Mouse (Mus musculus): ENCODE measurements at regions not wholly inside any gene's neighbourhood (a gene's known extent, or its start where the extent isn't known, plus 50 kb on each side); places are given as distances from the start of the nearest gene placed in this dataset.

GRCm38 (mm10) chr15:62122265-62123023, 1199.6 kb upstream of the A1bg start:
- no peak for ATAC-seq (ENCODE audit: poor library complexity, severe bottlenecking)

- ATAC-seq (ENCODE audit: poor library complexity, severe bottlenecking) = no peak
These were observed 1198.9 kb upstream of the A1bg start for GRCm38 (mm10) chr15:62121696-62122095.

- no peak for ATAC-seq (ENCODE audit: poor library complexity, severe bottlenecking)
These were observed 1197.9 kb upstream of the A1bg start for GRCm38 (mm10) chr15:62120735-62121134.

DNA sequence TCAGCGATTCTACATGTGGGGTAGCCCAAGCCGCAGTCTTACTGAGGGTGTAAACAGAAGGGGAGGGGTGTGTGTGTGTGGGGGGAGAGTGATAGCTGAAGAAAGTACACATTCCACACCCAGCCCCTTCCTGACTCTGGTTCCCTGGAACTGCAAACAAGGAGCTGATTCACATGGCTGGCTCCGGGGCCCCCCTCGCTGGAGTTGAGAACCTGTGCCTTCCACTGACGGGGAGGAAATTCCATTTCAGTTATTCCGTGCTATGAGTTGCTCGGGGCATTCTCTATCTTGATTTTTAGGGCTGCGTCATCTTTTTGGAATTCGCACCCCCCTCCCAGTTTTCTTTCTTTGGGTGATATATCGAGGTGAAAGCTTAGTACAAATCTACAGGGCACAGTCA, 1196.2 kb upstream of the A1bg start:
- ATAC-seq (ENCODE audit: poor library complexity, severe bottlenecking) = no peak

DNA sequence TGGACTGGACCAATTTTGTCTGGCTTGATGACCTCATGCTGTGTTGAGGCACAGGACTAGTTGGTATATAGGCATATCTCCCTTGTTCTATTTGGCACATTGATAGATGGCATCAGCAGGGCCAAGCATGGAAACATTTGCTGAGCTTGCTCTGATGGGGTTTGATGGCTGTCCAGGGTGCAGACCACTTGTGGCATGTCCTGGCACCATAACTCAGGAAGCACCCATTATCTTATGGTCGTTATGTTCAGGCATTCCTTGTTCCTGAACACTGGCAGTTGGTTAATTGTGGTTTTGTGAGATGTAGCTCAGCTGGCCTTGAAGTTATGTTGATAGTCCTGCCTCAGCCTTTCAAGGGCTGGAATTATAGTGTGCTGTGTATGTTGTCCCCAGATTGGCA, 1193.4 kb upstream of the A1bg start:
- no peak for ATAC-seq (ENCODE audit: poor library complexity, severe bottlenecking)

GRCm38 (mm10) chr15:62114815-62115214, 1192.0 kb upstream of the A1bg start:
- ATAC-seq (ENCODE audit: poor library complexity, severe bottlenecking) = no peak

DNA sequence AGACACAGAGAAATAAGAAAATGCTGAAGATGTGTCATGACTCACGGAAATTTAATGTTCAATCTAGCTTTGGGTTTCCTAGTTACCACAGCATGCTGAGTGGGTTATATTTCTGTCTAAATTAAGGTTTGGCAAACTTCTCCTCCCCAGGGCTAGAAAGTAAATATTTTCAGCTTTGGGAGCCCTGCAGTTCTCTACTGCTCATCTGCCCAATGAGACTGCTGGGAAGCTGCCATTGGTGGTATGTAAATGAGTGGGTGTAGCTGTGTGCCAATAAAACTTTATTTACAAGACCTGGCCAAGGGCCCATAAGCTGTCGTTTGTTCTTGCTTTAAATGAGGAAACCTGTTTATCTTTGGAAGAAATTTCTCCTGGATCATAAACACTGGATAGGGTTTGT, 1189.3 kb upstream of the A1bg start:
- ATAC-seq (ENCODE audit: poor library complexity, severe bottlenecking) = no peak

DNA sequence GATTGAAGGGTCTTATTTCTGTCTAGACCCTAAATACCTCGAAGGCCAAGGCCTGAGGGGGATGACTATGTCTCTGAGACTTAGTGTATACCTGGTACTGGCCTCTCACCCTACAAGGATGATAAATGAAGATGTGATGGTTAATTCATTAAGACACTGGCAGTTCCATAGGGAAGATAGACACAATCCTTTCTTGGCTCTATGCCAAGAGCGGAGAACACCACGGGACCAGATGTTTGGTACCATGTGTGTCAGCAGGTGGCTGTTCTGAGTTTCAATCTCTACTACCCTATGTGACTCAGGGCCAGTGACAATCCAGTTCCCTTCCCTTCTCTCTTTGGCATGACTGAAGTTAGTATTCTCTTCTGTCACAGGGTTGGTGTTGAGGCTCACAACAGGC, 1185.2 kb upstream of the A1bg start:
- ATAC-seq (ENCODE audit: poor library complexity, severe bottlenecking) = no peak

GRCm38 (mm10) chr15:62106518-62106975, 1183.7 kb upstream of the A1bg start:
- ATAC-seq (ENCODE audit: poor library complexity, severe bottlenecking) = peak; percentile 53

- no peak for ATAC-seq (ENCODE audit: poor library complexity, severe bottlenecking)
These were observed 1182.7 kb upstream of the A1bg start for GRCm38 (mm10) chr15:62105483-62105882.

DNA sequence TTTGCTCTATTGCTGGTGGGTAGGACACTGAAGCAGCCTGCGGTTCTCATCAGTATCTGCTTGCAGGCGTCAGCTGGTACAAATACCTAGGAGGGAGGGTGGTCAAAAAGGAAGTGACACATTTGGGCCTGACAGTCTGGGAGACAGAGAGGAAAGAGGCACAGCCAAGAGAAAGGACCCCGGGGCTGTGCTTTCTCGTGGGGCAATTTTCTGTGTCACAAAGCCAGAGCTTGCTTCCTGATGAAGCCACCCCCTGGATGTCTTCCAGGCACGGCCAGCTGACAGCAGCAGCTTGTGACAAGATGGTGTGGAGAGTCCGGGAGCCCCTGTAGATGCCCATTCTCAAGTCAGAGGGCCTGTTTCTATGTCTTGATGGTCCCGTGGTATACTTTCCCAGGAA, 1181.8 kb upstream of the A1bg start:
- peak; percentile 63; the same call in 1 of the 2 replicates for ATAC-seq (ENCODE audit: poor library complexity, severe bottlenecking)

DNA sequence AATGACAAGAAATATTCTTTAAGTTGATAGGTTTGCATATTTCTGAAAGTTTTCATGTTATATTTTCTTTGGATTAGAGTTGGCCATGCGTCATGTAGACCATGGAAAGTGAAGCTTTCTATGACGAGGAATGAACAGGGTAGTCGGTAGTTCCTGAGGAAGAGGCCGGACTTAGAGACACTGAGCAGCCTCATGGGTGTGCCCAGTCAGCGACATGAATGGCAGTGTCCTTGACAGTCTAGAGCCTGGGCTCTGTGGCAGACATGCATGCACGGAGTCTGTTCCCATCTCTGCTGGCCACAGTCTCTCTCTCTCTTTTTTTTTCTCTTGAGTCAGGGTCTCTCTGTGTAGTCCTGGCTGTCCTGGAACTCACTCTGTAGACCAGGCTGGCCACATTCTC, 1176.9 kb upstream of the A1bg start:
- ATAC-seq (ENCODE audit: poor library complexity, severe bottlenecking) = no peak

DNA sequence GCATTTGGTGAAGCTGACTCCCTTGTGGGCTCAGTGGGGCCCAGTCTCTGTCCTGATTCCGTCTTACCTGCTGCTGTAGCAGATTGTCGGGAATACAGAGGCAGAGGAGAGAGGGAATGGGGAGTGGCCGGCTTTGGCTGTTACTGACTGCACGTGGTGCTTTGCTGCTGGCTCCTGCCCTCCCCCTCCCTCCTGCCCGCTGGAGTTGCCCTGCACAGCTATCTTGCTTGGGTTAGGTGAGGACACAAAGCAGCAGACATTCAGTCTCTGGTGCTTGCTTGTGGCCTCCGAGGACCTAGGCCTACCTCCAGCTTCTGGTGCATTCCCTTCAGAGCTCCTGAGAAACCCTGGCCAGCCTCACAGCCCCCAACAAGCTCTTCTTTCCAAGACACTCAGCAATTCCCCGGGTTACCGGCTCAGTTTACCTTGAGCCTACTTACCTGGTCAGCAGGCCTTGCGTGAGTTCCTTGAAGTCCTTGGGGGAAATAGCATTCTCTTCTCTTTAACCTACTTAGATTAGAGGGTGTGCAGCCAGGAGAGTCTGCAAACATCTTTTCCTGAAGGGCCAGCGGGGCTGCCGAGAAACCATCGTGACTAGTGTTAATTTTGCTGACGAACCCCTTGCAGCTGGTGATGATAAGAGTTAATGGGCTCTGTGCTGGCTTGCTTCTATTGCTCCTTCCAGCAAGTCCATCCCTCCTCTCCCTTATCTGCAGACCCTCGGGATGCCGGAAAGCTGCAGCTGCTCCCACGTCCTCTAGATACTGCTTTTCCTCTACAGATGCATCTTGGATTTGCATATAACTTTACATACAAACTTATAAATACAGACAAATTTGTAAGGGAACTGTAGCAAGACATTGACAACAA, 1176.2 kb upstream of the A1bg start:
- no peak for ATAC-seq (ENCODE audit: poor library complexity, severe bottlenecking)

DNA sequence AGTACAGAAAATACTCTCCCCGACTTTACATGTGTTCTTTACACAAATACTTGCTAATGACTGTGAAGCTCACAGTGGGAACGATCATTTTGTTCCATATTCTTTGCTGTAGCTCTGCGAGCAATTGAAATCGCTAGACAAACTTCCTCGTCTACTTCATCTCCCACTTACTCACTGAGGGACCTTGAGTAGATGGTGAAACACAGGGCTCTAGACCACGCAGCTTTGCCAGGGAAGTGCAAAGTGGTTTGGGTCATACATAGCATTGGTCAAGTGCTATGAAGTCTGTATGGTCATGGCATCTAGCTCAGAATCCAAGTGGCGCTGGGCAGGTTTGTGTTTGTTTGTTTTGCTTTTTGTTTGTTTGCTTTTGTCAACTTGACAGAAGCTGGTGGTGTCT, 1174.0 kb upstream of the A1bg start:
- ATAC-seq (ENCODE audit: poor library complexity, severe bottlenecking) = no peak

DNA sequence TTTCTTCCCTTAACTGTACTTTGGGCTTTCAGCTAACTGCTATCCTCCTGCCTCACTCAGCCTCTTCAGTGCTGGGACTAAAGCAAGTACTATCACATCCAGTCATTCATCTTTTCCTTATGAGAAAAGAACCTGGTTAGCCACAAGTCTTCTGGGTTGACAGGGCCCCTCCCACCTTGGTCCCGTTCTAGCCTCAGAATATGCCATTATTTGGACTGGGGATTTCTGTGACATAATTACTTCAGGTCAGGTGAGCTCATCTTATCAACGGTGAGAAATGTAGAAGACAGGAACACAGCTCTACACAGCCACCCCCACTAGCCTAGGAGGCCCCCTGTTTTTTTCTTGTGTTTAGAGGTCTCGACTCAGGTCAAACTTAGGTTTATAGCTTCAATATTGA, 1172.4 kb upstream of the A1bg start:
- ATAC-seq (ENCODE audit: poor library complexity, severe bottlenecking) = no peak

DNA sequence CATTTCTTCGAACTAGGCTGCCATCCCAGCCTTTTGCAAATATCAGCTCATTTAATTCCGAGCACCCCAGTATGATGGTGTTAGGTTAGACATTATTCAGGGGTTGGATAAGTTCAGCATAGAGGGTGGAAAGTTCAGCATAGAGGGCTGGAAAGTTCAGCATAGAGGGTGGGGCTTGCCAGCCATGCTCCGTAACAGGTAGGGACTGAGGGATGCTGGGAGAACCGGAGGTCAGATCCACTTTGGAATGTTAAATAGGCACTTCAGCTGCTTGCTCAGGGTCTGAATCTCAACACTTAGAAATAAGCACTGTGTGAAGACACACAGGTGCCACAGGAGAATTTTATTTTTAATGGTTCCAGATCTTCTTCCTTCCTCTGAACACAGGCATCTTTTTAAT, 1170.9 kb upstream of the A1bg start:
- no peak for ATAC-seq (ENCODE audit: poor library complexity, severe bottlenecking)

GRCm38 (mm10) chr15:62092671-62093185, 1169.9 kb upstream of the A1bg start:
- ATAC-seq (ENCODE audit: poor library complexity, severe bottlenecking) = no peak

- ATAC-seq (ENCODE audit: poor library complexity, severe bottlenecking) = no peak
These were observed 1169.2 kb upstream of the A1bg start for GRCm38 (mm10) chr15:62091746-62092659.

GRCm38 (mm10) chr15:62091144-62091543, 1168.3 kb upstream of the A1bg start:
- ATAC-seq (ENCODE audit: poor library complexity, severe bottlenecking) = no peak

DNA sequence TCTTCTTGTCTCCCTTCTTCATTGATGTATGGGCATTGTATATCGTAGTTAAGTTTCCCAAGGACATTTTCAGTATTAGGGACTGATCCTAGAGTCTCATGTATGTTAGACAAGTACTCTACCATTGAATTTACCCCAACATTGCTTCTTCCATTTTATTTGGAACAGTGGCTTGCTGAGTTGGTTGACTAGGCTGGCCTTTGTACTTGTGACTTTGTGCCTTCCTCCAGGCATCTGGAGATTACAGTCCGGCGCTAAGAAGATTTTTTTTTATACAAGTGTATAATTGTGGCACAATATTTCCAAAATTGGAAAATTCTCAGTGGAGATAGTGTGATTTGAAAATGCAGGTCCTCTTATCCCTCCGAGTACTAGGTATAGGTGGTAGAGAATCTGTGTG, 1165.5 kb upstream of the A1bg start:
- ATAC-seq (ENCODE audit: poor library complexity, severe bottlenecking) = no peak

- no peak for ATAC-seq (ENCODE audit: poor library complexity, severe bottlenecking)
These were observed 1164.9 kb upstream of the A1bg start for GRCm38 (mm10) chr15:62087755-62088154.
